Mouse (Mus musculus) E14TG2a.4 (cell line): ENCODE measurements at regions not wholly inside any gene's neighbourhood (a gene's known extent, or its start where the extent isn't known, plus 50 kb on each side); places are given as distances from the start of the nearest gene placed in this dataset.

Source experiments
- CTCF ChIP-seq: conservative IDR thresholded peaks from 2 replicates; pipeline ENCODE4 v1.5.1; 2014; ENCODE audit warnings: low read length
- NANOG ChIP-seq: IDR thresholded peaks from 2 replicates; pipeline ENCODE4 v1.6.1; 2014; ENCODE audit warnings: borderline replicate concordance, low read length, mixed read lengths
- POU5F1 ChIP-seq: IDR thresholded peaks from 2 replicates; pipeline ENCODE4 v1.6.1; 2014; ENCODE audit warnings: low read length, borderline replicate concordance

GRCm38 (mm10) chr6:148514124-148514523 is 69.9 kb upstream of the Tmtc1 start:
- no peak for TF ChIP-seq CTCF
- TF ChIP-seq NANOG: no peak
- no peak for TF ChIP-seq POU5F1
